In genomic region chr17:70683561-70684167, GRCm38 (mm10) we compare ENCODE assay signal across 8 mouse cellular contexts.
DNase-seq lines count a peak whose midpoint lies in the region; ATAC-seq and TF ChIP-seq lines count a peak whose summit lies in the region.

No protein-coding gene starts in this region.

- WGBS in forebrain, embryonic 14.5 days, result 10% methylated on average over 15 of the region's 15 CpGs
- 12% methylated on average over 15 of the region's 15 CpGs for WGBS in lung, embryonic 16.5 days

- no peak for TF ChIP-seq EP300 in ES-Bruce4 (IDR thresholded peaks at IDR 0.05; ENCODE audit: insufficient read depth, low read depth, low read length)

- no peak for TF ChIP-seq POLR2A in ES-Bruce4 (IDR thresholded peaks at IDR 0.05; ENCODE audit: insufficient read depth, low read length)

- no peaks in the 10 kb centered on the region for H3K4me1 ChIP-seq in ES-Bruce4 (ENCODE audit: control insufficient read depth, insufficient read depth, low read length)
- H3K4me1 ChIP-seq in forebrain, embryonic 14.5 days (ENCODE audit: control insufficient read depth, insufficient read depth, low read length), result no peaks in the 10 kb centered on the region
- no peaks in the 10 kb centered on the region; the same call in 1 of the 2 replicates for H3K4me1 ChIP-seq in lung, embryonic 16.5 days (replicated peaks; ENCODE audit: control insufficient read depth, insufficient read depth, low read length)

- no peak overlapping the region for H3K4me2 ChIP-seq in forebrain, embryonic 14.5 days (ENCODE audit: low read length)
- no peak overlapping the region for H3K4me2 ChIP-seq in lung, embryonic 16.5 days (ENCODE audit: low read depth, low read length)

- no peak overlapping the region for H3K27ac ChIP-seq in ES-Bruce4 (ENCODE audit: insufficient read depth, low read length)
- no peak overlapping the region for H3K27ac ChIP-seq in forebrain, embryonic 14.5 days (ENCODE audit: low read depth, low read length)
- H3K27ac ChIP-seq in lung, embryonic 16.5 days (ENCODE audit: low read length), result no peak overlapping the region

- H3K27me3 ChIP-seq in ES-Bruce4 (ENCODE audit: control insufficient read depth, insufficient read depth, low read length, poor library complexity, severe bottlenecking), result no peaks in the 10 kb centered on the region
- no peaks in the 10 kb centered on the region for H3K27me3 ChIP-seq in forebrain, embryonic 14.5 days (replicated peaks; ENCODE audit: control insufficient read depth, insufficient read depth, low read length)
- H3K27me3 ChIP-seq in lung, embryonic 16.5 days (ENCODE audit: control insufficient read depth, insufficient read depth, low read depth, low read length), result no peaks in the 10 kb centered on the region

- H3K36me3 ChIP-seq in ES-Bruce4 (ENCODE audit: control insufficient read depth, insufficient read depth, low read length, poor library complexity, severe bottlenecking), result no peaks in the 10 kb centered on the region
- H3K36me3 ChIP-seq in forebrain, embryonic 14.5 days (ENCODE audit: control insufficient read depth, insufficient read depth, low read length), result no peaks in the 10 kb centered on the region
- H3K36me3 ChIP-seq in lung, embryonic 16.5 days (ENCODE audit: control insufficient read depth, insufficient read depth, low read length), result no peaks in the 10 kb centered on the region

- peak; percentile 90 for ATAC-seq in forebrain, embryonic 14.5 days
- ATAC-seq in lung, embryonic 16.5 days (ENCODE audit: low read depth), result peak; percentile 67

- H3K4me3 ChIP-seq in ES-Bruce4 (ENCODE audit: low read depth, low read length), result no peak overlapping the region
- H3K4me3 ChIP-seq in forebrain, embryonic 14.5 days (ENCODE audit: low read depth, low read length), result no peak overlapping the region
- H3K4me3 ChIP-seq in lung, embryonic 16.5 days (ENCODE audit: low read length), result no peak overlapping the region

- intact Hi-C loops in heart, postnatal 10 days (cut with DNase I), result loop anchor here (1.0 to 2.0 kb wide), 2 partner anchors 156 to 255 kb away; no protein-coding TSS in a partner anchor

- TF ChIP-seq CTCF in ES-Bruce4 (IDR thresholded peaks at IDR 0.05; ENCODE audit: low read depth, low read length), result peak; percentile 98

- DNase-seq in c-Kit-positive CD71-positive TER-119-positive erythroid progenitor cells, embryonic 14.5 days (ENCODE audit: low spot score), result peak; percentile 6
- DNase-seq in forebrain, embryonic 14.5 days (ENCODE audit: low spot score), result peak; percentile 77
- DNase-seq in heart, postnatal 10 days, result peak; percentile 79 to 89
- peak; percentile 91 for DNase-seq in kidney, postnatal 4 days
- peak; percentile 68 for DNase-seq in ovary, postnatal 14 days (ENCODE audit: low spot score)
- peak; percentile 59 for DNase-seq in thymus, postnatal 25 days

- no peak overlapping the region for H3K9ac ChIP-seq in ES-Bruce4 (ENCODE audit: low read depth, poor library complexity, severe bottlenecking)
- no peak overlapping the region for H3K9ac ChIP-seq in forebrain, embryonic 14.5 days (ENCODE audit: low read length)
- H3K9ac ChIP-seq in lung, embryonic 16.5 days (ENCODE audit: low read length), result no peak overlapping the region

- no peaks in the 10 kb centered on the region for H3K9me3 ChIP-seq in ES-Bruce4 (replicated peaks; ENCODE audit: control insufficient read depth, insufficient read depth, low read length, poor library complexity, severe bottlenecking)
- H3K9me3 ChIP-seq in forebrain, embryonic 14.5 days (replicated peaks; ENCODE audit: control insufficient read depth, low read length), result no peaks in the 10 kb centered on the region
- no peaks in the 10 kb centered on the region for H3K9me3 ChIP-seq in lung, embryonic 16.5 days (ENCODE audit: control insufficient read depth, low read length)

Comparison
In these comparisons a context has a peak if more than half of its experiments do, and no peak if none do; other contexts are left out.
1. DNase-seq: peak in every context shown above with its lines; median percentile 91 in kidney, postnatal 4 days; 84 in heart, postnatal 10 days; 77 in forebrain, embryonic 14.5 days; 68 in ovary, postnatal 14 days; 59 in thymus, postnatal 25 days; 6 in c-Kit-positive CD71-positive TER-119-positive erythroid progenitor cells, embryonic 14.5 days.